Mouse (Mus musculus) midbrain, embryonic 12.5 days (tissue): Measurements from ENCODE around the gene Mup13. TPM values are rescaled to one million over a fixed set of nuclear protein-coding genes. Genes with fewer than 3 reads are reported as not detected.
"Not testable (repeated sequence)": the region's sequence is repeated elsewhere in the genome, so short reads cannot be mapped to it uniquely, and the experiment has no call there.

Experiments
- ATAC-seq: fragments of 200-750 bp; cut with Nextera tagmentation; 2 replicates; pipeline ENCODE4 v1.8.0; 2017; ENCODE audit warnings: low read depth, moderate TSS enrichment, moderate library complexity; ENCODE audit not compliant: low FRiP score
- H3K27ac ChIP-seq: fragments of 300-500 bp; sonication (generic); replicated peaks from 2 replicates; pipeline ENCODE4 v1.5.1; 2016; ENCODE audit warnings: mild to moderate bottlenecking
- H3K27me3 ChIP-seq: fragments of 300-500 bp; sonication (generic); 2 replicates; pipeline ENCODE4 v1.6.1; 2016; ENCODE audit warnings: mild to moderate bottlenecking
- H3K36me3 ChIP-seq: fragments of 300-500 bp; sonication (generic); 2 replicates; pipeline ENCODE4 v1.6.1; 2016
- H3K4me1 ChIP-seq: fragments of 300-500 bp; sonication (generic); 2 replicates; pipeline ENCODE4 v1.6.1; 2016
- H3K4me2 ChIP-seq: fragments of 300-500 bp; sonication (generic); replicated peaks from 2 replicates; pipeline ENCODE4 v1.6.1; 2016; ENCODE audit warnings: mild to moderate bottlenecking, moderate library complexity
- H3K4me3 ChIP-seq: fragments of 300-500 bp; sonication (generic); 2 replicates; pipeline ENCODE4 v1.5.1; 2016; ENCODE audit warnings: mild to moderate bottlenecking
- H3K9ac ChIP-seq: fragments of 300-500 bp; sonication (generic); replicated peaks from 2 replicates; pipeline ENCODE4 v1.6.1; 2016; ENCODE audit warnings: mild to moderate bottlenecking, moderate library complexity
- H3K9me3 ChIP-seq: fragments of 300-500 bp; sonication (generic); 2 replicates; pipeline ENCODE4 v1.6.1; 2016; ENCODE audit warnings: mild to moderate bottlenecking
- WGBS: fragments of 180-500 bp; shearing (Covaris S2); methylation state at CpG from one replicate; pipeline ENCODE4 v1.1.7; 2016; 5-methylcytosine and 5-hydroxymethylcytosine counted together
- polyA plus RNA-seq: library from polyadenylated mRNA; unstranded; fragments of >200 nt; fragmentation: Nextera tagmentation; extraction: Ambion mirVana; gene quantifications from 2 replicates; pipeline ENCODE4 v1.2.1, GENCODE M21; 2016

Gene Mup13
- polyA plus RNA-seq = not detected in 2 replicates

GRCm38 (mm10) chr4:61228186-61228585 is at the start of gene Mup13:
TSS of gene Mup13 (minus strand) at chr4:61228286.
- H3K4me3 ChIP-seq, H3K4me2 ChIP-seq, H3K27ac ChIP-seq, ATAC-seq, H3K4me1 ChIP-seq, H3K36me3 ChIP-seq, H3K9ac ChIP-seq, H3K27me3 ChIP-seq, H3K9me3 ChIP-seq: not testable (repeated sequence)
- WGBS = 83% methylated on average over 4 of the region's 4 CpGs

Other genes starting within 250 kb of the Mup13 start
- gene Mup14, start 75.7 kb upstream of the Mup13 start, polyA plus RNA-seq = not detected in 2 replicates
- not detected in 2 replicates for gene Mup15, start 211.5 kb upstream of the Mup13 start, polyA plus RNA-seq